Mouse (Mus musculus): ENCODE results near the gene Hormad2. TPM values are rescaled to one million over a fixed set of nuclear protein-coding genes. Genes with fewer than 3 reads are reported as not detected.
A peak's percentile ranks its signal among the peaks of the same experiment; 100 is the strongest.

Hormad2 gene
- total RNA-seq, 2 experiments from 2014 or later = not detected

DNA sequence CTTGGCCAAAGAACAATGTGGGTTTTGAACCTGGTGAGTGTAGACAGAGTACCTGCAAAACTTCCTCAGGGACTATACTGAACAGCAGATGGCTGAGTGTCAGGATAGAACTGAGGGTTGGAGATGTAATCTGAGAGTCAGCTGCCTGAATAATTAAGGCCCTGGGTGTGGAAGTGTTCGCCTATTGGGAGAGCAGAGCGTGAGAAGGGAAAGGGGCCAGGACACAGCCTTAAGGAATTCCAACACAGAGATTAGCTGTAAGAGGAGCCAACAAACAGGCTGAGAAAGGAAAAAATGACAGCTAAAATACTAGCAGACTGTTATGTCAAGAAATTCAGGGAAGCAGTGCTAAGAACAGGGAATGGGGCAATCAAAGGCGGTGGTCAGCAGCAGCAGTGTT, 88.3 kb downstream of the Hormad2 start:
- DNase-seq = no peak
- intact Hi-C loops (cut with DNase I) = no loop called here

DNA sequence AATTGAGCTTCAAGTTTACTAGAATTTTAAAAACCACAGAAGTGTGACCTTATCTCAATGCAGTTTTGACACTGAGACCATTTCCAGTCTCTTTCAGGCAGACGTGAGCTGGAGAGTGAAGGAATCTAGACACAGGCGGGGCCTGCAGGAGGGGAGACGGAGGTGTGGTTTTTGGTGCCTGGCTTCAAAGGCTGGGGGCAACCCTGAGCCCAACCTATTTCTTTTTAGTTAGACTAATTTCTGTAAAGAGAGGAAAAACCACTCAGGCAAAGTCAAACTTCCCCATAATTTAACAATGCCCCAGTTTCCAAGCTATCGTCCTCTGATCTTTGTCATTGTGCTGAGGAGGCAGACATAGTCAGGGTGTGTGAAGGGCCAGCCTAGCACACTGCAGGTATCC, 97.0 kb downstream of the Hormad2 start:
- no peak for DNase-seq
- intact Hi-C loops (cut with DNase I) = no loop called here

DNA sequence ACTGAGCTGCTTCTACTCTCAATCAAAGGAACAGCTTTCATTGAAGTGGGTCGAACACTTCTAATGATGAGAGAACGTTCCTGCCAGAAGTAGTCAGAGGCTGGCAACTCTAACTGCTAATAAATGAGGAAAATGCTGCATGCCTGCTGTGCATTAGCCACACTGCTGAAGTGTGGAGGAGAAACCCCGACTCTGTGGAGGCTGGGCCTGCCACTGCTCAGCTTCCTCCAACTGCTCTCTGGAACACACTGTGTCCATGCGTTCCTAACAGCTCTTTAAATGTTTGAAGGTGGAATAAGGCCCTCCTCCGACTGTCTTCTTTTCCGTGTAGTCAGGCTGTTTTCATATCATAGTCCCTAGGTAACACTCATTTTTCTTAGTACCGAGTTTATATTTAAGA, 98.9 kb downstream of the Hormad2 start:
- DNase-seq = no peak

DNA sequence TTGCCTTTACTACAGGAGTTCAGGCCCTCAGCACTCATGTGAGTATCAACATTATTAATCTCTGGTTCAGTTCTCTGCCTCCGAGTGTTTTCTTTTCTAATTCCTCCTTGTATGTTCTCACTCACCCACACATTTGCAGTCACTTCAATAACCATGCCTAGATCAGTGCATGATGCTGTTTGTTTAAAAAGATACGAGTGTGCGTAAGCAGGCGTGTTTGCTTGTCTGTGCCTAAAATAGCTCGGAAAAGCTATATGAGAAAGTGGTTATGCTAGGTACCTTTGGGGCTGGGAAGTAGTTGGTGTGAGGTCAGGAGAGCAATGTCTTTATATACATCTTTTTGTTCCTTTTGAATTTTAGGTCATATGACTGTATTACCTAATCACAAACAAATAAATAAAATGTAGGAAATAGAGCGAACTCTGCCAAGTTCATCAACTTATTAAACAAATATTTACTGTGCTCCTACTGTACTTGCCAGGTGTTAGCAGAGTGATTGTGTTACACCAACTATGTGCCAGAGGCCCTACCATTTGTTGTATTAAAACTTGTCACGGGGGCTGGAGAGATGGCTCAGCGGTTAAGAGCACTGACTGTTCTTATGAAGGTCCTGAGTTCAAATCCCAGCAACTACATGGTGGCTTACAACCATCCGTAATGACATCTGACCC, 100.7 kb downstream of the Hormad2 start:
- no peak for DNase-seq
- intact Hi-C loops (cut with DNase I) = no loop called here

More for the DNA sequence above, 98.9 kb downstream of the Hormad2 start:
- intact Hi-C loops (cut with DNase I) = no loop called here

DNA sequence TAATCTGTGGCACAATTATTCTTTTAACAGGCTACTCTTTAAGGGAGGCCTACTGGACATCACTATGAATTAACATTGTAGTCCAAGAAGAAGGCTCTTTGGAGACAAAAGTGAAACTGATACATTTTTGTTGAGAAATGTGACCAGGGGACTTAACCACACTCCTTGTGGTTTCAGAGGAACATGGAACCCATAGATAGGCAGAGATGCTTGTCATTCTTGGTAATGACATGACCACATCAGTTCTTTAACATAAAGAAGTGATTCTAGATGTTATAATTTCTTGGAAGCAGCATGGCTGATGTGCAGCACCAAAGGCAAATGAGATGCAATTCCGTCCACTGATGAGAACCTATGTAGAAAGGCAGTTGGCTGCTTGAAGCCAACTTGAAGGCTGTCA, 101.6 kb downstream of the Hormad2 start:
- no peak for DNase-seq

DNA sequence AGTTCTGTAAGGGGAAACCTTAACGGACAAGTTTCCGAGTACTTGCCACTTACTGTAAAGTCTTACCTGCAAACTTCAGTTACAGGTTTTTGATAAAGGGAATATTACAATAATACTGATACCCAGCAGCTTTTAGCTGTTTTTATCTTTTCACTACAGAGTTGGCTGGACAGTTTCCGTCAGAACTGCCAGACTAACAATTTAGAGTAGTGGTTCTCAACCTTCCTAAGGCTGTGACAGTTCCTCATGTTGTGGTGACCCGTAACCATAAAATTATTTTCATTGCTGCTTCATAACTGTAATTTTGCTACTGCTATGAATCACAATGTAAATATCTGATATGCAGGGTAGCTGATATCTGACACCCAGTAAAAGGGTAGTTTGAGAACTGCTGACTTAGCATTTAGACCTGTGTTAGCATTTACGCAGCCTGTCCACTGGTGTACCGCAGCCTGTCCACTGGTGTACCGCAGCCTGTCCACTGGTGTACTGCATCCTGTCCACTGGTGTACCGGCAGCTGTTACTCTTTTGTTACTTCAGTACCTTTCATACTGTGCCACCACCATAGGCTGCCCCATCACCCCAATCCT, 104.1 kb downstream of the Hormad2 start:
- DNase-seq = no peak
- intact Hi-C loops (cut with DNase I) = no loop called here

More for the DNA sequence above, 101.6 kb downstream of the Hormad2 start:
- intact Hi-C loops (cut with DNase I) = no loop called here

DNA sequence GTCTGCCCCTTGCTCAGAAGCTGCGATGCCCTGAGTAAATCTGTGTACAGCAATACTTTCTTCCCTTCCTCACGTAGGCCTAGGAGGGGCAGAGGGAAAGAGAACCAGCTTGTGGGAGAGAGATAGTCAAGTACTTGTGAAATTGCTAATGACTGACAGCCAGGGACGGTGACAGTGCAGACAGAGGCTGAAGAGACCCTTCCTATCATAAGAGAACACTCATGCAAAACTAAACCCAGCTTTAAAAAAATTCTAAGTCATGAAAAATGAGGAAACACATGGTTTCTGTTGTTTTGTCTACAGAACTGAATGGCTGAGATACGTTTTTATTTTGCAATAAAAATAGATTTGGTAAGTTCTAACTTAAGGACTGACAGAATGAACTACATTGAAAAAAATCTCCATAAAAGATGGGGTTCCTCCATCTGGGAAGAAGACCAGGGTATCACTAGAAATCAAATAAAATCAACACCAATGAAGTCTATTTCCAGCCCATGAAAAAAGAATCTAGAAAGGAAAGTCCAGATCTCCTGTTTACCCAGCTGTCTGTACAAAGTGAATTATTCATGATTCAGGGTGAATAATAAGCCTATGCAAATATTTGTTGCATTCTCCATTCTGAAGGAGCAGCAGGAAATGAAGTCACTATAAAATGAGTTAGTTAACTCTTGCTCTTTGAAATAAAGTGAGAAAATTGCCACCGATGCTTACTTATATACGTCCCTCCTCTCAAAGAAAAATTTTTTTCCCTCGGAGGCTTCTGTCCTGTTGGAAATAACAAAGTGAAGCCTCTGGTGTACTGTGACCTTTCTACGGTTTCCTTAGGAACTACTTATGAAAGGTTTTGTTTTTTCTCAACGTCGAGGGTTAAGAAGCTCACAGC, 104.9 kb downstream of the Hormad2 start:
- DNase-seq = no peak
- intact Hi-C loops (cut with DNase I) = no loop called here

DNA sequence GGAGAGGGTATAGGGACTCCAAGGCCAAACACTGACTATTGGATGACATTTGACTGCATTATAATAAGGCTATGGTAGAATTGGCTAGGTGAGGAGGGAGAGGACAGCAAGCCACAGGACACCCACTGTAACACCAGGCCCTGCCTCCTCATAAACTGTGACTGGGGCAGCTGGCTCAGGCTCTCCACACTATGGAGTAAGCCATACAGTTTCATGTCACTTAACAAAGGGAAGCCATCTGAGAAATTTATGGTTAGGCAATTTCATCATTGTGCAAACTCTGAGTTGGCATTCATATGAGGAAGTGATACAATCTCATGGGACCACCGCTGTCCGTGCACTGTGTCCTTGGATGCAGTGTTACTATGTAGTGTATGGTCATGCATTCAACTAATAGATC, 107.9 kb downstream of the Hormad2 start:
- intact Hi-C loops (cut with DNase I) = no loop called here
- DNase-seq = no peak

DNA sequence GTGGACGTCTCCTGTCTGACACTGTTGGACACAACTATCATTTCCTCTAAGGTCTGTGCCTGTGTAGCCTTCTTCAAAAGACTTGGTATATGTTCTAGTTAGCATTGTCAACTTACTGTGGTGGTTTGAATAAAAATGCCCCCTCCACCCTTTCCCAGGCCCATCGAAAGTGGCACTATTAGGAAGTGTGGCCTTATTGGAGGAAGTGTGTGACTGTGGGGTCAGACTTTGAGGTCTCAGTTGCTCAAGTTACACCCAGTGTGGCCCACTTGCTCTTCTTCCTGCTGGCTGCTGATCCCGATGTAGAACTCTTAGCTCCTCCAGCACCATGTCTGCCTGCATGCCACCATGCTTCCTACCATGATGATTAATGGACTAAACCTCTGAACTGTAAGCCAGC, 112.7 kb downstream of the Hormad2 start:
- no peak for DNase-seq
- intact Hi-C loops (cut with DNase I) = no loop called here

DNA sequence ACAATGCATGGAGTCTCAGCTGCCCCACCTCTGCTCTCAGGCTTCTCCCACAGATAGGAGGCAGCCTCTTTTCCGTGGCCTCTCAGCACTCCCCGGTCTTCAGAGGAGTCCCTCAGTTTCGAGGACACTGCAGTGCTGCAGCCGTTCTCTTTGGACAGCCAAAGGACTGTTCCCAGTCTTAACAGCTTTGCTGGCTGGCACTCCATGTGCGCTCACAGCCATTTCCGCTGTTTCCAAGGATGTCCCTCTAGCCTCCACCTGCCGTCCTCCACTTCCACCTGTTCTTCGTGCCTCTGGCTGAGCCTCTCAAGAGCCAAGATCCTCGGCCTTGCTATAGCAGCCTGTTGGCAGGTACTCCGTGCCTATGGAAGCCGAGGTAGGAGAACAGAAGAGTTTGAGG, 117.4 kb downstream of the Hormad2 start:
- intact Hi-C loops (cut with DNase I) = no loop called here
- peak; percentile 54 for DNase-seq

DNA sequence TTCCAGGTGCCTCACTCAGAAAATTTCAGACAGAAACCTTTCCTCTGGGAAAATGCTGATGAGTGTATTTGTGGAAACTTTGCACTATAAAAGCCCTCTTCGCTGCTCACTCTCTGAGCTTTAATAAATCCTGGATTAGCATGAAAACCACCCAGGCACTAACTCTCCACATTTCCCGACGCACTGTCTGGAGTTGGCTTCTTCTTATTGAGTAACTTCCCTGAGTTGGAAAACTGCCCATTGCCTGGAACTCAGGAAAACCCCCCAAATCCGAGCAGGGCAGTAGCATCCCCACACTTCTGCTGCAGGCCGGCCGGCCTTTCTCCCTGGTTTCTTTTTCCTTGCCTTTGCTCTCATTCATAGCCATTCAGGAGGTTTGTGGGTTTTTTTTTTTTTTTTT, 118.0 kb downstream of the Hormad2 start:
- DNase-seq = no peak

DNA sequence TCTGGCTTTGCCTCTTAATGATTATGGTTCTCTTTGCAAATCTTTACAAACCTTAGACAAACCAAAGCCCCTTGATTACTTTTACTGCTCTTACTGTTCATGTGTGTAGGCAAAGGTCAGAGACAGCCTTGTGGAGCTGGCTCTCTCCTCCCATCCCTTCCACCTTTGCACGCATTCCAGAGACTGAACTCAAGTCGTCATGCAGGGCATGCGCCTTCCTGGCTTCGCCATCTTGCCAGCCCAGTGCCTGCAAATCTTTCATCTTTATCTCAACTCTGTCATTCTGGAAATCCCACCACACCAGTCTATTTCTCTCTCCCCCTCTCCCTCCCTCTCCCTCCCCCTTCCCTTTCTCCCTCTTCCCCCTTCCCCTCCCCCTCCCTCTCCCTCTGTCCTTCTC, 120.0 kb downstream of the Hormad2 start:
- intact Hi-C loops (cut with DNase I) = no loop called here
- no peak for DNase-seq

More for the DNA sequence above, 118.0 kb downstream of the Hormad2 start:
- intact Hi-C loops (cut with DNase I) = no loop called here

DNA sequence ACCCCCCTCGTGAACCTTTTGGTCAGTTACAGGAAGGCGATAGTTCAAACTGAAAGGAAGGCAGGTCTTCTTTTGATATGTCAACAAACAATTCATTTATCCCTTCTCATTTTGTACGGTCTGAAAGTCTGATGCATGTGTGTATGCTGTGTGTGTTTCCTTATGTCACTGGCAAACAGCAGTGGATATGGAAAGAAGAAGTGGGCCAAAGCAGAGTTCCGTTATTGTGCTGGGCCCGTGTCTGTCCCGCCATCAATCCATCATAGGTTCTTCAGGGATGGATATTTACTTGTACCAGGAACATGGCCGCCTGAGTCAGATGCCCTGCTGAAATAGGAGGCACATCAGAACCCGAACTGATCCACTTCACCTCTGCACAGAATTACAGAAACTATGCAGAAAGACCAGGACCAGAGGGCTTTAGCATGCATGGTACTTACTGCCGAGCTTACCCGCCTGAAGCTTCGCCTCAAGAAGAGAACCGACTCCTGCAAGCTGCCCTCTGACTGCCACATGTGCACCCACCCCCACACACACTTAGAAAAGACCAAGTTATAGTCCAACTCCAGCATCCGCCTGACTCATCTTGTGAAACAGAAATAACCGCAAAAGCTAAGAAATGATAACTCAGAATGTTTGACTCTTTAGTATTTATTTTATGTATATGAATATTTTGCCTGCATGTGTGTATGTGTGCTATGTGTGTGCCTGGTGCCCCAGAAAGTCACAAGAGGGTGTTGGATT, 121.5 kb downstream of the Hormad2 start:
- DNase-seq = no peak
- intact Hi-C loops (cut with DNase I) = no loop called here

DNA sequence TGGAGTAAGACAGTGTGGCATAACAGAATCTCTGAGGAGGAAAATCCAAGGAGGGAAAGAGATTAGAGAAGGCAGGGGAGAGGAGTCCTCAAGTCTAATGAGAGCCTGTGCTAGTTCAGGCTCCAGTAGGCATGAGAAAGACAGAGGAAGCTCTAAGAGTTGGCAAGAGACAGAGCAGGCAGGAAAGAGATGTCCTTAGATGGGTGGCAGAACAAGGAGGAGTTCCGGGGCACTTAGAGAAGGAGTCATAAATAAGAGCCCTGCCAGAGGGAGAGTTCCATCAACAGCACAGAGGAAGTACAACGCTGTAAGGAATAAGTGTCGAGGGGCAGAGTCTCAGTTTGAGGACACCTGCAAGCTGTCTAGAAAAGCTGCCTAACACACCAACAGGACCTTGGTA, 122.9 kb downstream of the Hormad2 start:
- intact Hi-C loops (cut with DNase I) = no loop called here
- DNase-seq = no peak

DNA sequence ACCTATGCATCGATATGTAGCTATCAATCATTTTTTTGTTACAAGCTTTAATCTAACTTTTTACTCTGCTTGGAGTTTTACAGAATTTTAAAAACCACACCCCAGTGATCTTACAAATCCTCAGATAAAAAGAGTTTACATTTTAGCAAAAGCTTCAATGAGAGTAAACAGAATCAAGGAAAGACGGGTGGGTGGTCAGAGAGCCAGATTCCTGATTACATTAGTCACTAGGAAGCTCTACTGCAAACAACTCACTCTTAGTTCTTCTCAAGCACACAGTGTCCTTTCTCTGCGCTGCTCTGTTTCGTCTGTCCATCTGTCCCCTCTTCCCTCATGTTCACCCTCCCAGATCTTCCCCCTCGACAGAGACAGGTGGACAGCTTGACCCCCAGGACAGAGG, 123.6 kb downstream of the Hormad2 start:
- intact Hi-C loops (cut with DNase I) = no loop called here
- DNase-seq = no peak

DNA sequence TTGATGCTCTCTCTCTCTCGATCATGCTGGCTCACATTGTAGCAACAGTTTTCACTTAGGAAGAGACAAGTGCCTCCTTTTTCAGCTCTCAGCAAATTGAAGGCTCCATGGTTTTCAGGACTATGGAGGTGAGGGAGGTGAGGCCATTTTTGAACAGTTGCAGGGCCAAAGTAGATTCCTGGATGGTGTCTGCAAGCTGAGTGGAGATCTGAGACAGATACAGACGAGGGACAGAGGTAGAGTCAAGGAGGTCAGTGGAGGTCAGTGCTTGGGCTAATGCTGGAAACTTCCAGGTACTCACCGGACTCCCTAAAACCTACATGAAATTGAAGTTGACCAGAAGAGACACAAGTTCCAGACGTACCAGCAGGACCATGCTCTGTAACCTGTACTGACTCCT, 128.7 kb downstream of the Hormad2 start:
- DNase-seq = no peak
- intact Hi-C loops (cut with DNase I) = no loop called here

DNA sequence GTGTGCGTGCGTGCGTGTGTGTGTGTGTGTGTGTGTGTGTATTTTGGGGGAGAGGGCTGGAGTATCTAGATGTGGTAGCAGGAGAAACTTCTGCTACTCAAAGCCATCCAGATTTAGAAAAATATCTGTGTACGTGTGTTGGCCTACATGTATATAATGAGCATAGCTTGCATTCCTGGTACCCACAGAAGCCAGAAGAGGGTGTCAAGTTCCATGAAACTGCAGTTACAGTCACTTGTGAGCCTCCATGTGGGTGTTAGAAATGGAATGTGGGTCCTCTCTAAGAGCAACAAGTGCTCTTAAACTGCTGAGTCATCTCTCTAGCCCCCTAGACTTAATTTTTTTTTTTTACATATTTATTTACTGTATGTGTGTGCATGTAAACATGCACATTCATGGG, 130.6 kb downstream of the Hormad2 start:
- DNase-seq = no peak
- intact Hi-C loops (cut with DNase I) = no loop called here

DNA sequence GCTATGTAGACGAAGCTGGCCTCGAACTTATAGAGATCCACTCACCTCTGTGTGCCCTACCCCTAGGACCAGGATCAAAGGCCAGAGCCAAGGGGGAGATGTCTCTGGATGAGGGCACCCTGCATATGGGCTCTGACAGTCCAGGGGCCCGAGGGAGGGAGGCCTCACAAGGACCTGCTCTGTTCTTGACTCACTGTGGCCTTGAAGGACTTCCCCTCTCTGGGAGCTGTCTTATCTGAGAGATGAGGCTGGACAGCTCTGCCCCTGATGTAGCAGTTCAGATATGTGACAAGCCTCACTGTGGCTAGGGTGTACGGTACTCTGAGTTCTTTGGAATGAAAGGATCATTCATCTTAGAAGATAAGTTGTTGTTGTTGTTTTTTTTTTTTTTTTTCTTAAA, 131.3 kb downstream of the Hormad2 start:
- no peak for DNase-seq
- intact Hi-C loops (cut with DNase I) = no loop called here

DNA sequence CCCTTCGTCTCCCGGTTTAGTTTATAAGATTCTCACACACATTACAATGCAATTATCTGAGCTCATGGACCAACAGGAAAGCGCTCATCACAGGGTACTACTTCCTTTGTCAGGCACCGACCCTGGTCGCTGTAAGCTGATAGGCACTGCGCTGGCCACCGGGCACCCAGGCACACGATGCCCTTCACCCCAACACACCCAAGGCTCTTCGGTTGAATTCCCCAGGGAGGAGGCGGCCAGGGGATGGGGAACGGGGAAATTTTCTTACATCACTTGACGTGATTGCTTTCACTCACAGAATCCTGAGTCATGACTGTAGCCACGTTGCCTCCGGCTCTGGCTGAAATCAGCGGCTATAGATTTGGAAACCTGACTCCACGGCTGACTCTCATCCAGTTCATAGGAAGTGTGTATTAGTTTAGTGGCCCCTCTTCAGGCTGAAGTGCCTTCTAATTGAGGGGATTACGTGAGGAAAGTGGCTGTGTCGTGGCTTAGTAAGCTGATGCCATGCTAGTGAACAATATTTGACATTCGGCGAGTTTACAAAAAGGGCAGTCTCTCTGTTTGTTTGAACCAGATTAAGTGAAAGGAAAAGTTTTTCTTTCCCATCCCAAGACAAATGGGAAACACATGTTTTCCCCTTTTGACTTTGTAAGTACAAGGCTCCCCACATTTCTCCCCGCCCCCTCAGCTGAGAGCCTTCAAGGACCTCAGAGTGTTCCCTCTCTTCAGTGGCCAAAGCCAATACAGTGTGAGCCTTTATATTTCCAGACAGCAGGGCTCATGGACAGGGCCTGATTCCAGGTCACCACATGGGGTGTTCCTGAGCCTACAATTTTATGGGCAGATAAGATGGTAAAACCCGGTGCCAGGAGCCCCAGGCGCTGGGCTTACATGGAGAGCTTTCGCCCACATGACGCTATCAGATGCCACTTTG, 132.1 kb downstream of the Hormad2 start:
- DNase-seq = peak; percentile 68
- intact Hi-C loops (cut with DNase I) = no loop called here

DNA sequence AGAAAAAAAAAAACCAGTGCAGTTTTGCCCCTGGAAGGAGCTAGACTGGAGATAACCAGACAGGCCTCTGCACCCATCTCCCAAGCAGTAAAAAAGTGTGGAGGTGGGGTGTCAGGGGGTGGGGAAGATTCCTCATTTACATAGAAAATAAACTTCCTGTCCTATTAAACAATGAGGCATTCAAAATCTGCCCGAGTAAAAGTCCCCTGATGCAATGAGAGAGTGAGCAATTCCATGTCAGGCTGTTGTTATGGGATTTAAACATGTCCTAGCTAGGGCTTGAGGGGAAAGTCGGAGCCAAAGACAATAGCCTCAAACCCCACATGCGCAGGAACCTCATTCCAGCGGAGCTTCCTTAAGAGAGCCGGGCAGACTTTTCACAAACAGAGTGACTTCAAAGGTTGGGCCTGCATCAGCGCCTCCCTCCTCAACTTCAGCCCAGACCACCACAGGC, 132.8 kb downstream of the Hormad2 start:
- intact Hi-C loops (cut with DNase I) = no loop called here

More for the DNA sequence above, 132.8 kb downstream of the Hormad2 start:
- DNase-seq = no peak
